Mouse (Mus musculus): ENCODE measurements around the gene Tubal3.

The Tubal3 gene

DNA sequence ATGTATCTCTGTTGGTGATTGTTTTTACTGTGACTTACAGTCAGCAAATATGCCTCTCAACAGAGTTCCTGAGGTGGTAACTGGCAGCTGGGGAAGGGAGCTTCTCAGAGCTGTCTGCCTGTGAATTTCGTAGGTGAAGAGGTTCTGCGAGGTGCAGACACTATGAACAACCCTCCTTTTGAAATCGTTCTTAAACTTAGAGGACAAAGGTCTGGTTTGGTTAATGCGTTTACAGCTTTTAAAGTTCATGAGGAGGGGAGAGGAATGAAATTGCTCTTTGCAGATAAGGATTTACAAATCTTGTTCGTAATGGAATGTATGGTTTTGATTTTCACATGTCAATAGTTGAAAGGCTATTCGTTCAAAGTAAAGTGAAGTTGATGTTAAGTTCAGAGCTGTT, 7.6 kb downstream of the Tubal3 start:
- no peak for DNase-seq

DNA sequence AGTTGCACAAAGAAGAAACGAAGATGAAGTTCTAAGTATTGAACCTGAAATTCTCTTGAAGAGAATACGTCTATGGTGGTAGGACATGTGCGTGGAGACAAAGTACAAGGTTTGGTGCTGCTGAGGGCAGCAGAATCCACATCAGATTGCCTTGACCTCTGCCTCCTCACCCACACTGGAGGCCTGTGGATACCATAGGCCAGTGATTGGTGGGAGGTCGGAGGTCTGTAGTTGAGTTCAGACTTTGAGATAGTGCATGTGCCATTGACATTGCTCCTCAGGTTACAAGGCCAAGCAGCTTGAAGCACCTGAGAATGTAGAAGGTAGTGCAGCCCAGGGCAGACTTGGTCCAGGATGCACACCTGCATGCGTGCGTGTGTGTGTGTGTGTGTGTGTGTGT, 8.0 kb downstream of the Tubal3 start:
- no peak for DNase-seq

DNA sequence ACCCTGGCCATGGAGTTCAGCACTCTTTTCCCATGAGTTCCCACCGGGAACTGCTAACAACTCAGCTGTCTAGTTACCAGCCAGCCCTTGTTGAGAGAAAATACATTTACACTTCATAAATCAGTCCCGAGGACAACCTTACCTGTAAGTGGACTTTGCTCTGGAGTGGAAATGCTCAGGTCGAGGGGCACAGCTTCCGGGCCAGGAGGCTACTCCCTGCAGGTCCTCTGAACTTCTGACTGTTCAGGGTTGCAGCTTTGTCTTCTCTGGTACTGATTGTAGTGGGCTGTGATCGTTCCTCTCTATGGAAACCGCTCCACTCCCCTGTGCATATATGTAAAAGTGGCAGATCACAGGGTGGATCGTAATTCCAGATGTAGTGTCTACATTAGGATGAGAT, 26.6 kb downstream of the Tubal3 start:
- no peak for DNase-seq

DNA sequence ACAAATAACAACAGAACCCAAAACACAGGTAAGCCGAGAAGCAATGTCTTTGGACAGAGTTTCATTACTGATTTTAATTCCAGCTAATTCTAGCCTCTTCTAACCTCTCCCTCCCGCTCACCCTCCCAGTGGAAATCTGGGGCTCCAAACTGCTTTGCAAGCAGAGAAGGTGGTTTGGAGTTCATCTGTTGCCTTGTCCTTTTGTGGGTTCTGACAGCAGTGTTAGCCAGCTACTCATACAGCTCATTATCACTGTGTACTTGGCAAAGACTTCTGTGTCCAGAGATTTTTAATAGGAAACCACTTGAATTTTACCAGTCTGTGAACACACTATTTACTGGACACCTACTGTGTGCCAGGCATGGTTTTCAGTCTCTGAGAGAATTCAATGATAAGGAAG, 27.2 kb downstream of the Tubal3 start, which contains the start of gene Ucn3:
Gene Ucn3, minus strand, starts transcription at position 101 of the 400 bp plus-strand sequence.
- no peak for DNase-seq

DNA sequence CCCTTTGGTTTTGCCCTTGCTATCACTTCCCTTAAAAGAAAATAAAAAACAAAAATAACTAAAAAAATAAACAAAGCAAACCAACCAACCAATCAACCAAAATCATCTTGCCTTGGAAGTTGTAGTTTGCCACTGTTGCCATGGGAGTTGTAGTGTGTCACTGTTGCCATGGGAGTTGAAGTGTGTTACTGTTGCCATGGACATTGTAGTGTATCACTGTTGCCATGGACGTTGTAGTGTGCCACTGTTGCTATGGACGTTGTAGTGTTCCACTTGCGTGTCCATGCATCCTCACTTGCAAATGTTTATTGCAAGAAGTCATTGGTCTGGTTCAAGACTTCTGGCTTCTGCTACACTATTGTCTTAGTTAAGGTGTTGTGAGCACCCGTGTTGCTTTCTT, 29.2 kb downstream of the Tubal3 start:
- no peak for DNase-seq

DNA sequence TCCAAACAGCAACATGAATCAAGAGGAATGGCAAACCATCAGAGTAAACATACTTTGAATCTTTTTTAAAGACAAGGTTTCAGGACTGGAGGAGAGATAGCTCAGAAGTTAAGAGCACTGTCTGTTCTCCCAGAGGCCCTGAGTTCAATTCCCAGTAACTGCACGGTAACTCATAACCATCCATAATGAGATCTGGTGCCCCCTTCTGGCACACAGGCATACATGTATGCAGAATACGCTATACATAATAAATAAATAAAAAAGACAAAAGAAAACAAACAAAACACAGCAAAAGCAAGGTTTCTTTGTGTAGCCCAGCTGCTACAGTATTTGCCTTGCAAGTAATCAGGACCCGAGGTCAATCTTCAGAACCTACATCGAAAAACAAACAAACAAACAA, 31.4 kb downstream of the Tubal3 start:
- no peak for DNase-seq

DNA sequence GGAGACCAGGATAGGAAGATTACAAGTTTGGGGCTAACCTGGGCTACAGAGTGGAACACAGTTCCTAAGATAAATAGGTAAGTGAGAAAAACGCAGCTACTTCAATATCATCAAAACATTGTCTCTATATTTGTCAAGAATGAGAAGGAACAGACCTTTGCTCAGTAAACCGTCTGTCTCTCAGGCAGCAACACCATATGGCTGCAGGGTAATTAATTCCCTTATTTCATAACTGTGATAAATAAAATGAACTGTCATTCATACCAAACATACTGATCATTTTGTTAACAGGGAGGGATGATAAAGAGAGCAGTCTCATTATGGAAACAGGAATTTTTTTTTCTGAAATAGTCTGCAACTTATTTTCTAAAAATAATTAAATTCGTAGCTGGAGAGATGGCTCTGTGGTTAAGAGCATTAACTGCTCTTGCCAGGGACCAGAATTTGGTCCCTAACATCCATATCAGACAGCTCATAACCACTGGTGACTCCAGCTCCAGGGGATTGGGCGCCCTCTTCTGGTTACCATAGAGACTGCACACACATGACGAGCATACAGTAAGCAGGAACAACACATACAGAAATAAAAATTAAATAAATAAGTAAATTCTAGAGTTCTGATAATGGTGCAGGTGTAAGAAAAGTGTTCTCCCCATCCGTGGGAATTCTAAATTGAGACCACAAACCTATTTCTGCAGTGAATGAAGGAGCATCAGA, 33.3 kb downstream of the Tubal3 start:
- DNase-seq = no peak

DNA sequence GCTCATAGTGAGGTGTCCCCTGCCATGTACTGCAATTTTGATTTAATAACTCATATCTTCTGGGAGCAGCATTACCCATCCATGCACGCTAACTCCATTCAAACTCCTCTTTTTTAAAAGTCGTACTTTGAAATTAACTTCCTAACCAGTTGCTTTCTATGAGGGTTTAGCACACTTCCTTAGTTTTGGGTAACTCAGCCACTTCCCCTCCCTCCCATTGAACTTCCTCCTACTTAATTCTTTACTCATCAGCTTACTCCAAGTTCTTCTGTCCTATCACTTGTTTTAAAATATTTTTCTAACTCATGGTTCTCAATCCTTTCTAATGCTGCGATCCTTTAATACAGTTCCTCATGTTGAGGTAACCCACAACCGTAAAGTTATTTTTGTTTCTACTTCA, 50.8 kb downstream of the Tubal3 start:
- DNase-seq = no peak

Measured in lung, postnatal 36 days (tissue).